Mouse (Mus musculus) embryonic facial prominence, embryonic 11.5 days (tissue): ENCODE results near the gene Ehmt2. TPM values are rescaled to one million over a fixed set of nuclear protein-coding genes. Genes with fewer than 3 reads are reported as not detected.

Experiments
- ATAC-seq: fragments of 200-750 bp; cut with Nextera tagmentation; replicated peaks from 2 replicates; pipeline ENCODE4 v1.8.0; 2017; ENCODE audit warnings: low read depth; ENCODE audit not compliant: insufficient number of reproducible peaks, low FRiP score, low TSS enrichment
- DNase-seq: peaks from one replicate; pipeline ENCODE4 v3.0.0-alpha.2; 2015; ENCODE audit warnings: low spot score
- H3K27ac ChIP-seq: fragments of 300-500 bp; sonication (generic); replicated peaks from 2 replicates; pipeline ENCODE4 v1.5.1; 2014; ENCODE audit warnings: mild to moderate bottlenecking, low read depth, low read length, control low read depth
- H3K27me3 ChIP-seq: fragments of 300-500 bp; sonication (generic); 2 replicates; pipeline ENCODE4 v1.6.1; 2014; ENCODE audit warnings: mild to moderate bottlenecking, low read length, moderate library complexity, mixed read lengths; ENCODE audit not compliant: control insufficient read depth, insufficient read depth
- H3K36me3 ChIP-seq: fragments of 300-500 bp; sonication (generic); replicated peaks from 2 replicates; pipeline ENCODE4 v1.6.1; 2014; ENCODE audit warnings: low read depth, mild to moderate bottlenecking, low read length, moderate library complexity, mixed read lengths; ENCODE audit not compliant: control insufficient read depth, insufficient read depth
- H3K4me1 ChIP-seq: fragments of 300-500 bp; sonication (generic); 2 replicates; pipeline ENCODE4 v1.6.1; 2014; ENCODE audit warnings: low read length, mixed read lengths; ENCODE audit not compliant: control insufficient read depth, insufficient read depth
- H3K4me2 ChIP-seq: fragments of 300-500 bp; sonication (generic); 2 replicates; pipeline ENCODE4 v1.6.1; 2014; ENCODE audit warnings: low read depth, mild to moderate bottlenecking, control low read depth, low read length, moderate library complexity
- H3K4me3 ChIP-seq: fragments of 300-500 bp; sonication (generic); 2 replicates; pipeline ENCODE4 v1.5.1; 2014; ENCODE audit warnings: low read depth, low read length, control low read depth
- H3K9ac ChIP-seq: fragments of 300-500 bp; sonication (generic); replicated peaks from 2 replicates; pipeline ENCODE4 v1.6.1; 2014; ENCODE audit warnings: mild to moderate bottlenecking, control low read depth, low read length
- H3K9me3 ChIP-seq: fragments of 300-500 bp; sonication (generic); replicated peaks from 2 replicates; pipeline ENCODE4 v1.6.1; 2016; ENCODE audit warnings: mild to moderate bottlenecking, low read length, inconsistent platforms, mixed read lengths; ENCODE audit not compliant: control insufficient read depth
- WGBS: fragments of 180-500 bp; shearing (Covaris S2); extraction: QIAGEN DNeasy Blood & Tissue Kit; methylation state at CpG from one replicate; pipeline ENCODE4 v1.1.7; 2014; 5-methylcytosine and 5-hydroxymethylcytosine counted together
- microRNA-seq: library from miRNA; unstranded; fragments of <30 nt; microRNA quantifications from one replicate; pipeline ENCODE4, GENCODE M21; 2016; ENCODE audit warnings: borderline number of aligned reads
- polyA plus RNA-seq: library from polyadenylated mRNA; unstranded; fragments of >200 nt; fragmentation: Nextera tagmentation; extraction: Ambion mirVana; gene quantifications from 2 replicates; pipeline ENCODE4 v1.2.1, GENCODE M21; 2014

The Ehmt2 gene
- polyA plus RNA-seq, 1 experiment from 2014 or later = 59.3 TPM

- Histone ChIP-seq H3K9me3 (no peaks in the 10 kb centered on the region), H3K27me3 (no peaks in the 10 kb centered on the region), H3K4me3 (peak overlapping the region; percentile 37), H3K4me2 (peak overlapping the region; percentile 53), H3K36me3 (no peaks in the 10 kb centered on the region), H3K27ac (no peak overlapping the region), H3K9ac (peak overlapping the region; percentile 19), H3K4me1 (no peaks in the 10 kb centered on the region)
- ATAC-seq (no peak), DNase-seq (peak; percentile 49)
- 9% methylated on average over 12 of the region's 12 CpGs for WGBS
Measured at GRCm38 (mm10) chr17:34959881-34960515, 61.7 kb downstream of the Ehmt2 start.

GRCm38 (mm10) chr17:34960702-34961493 lies 62.6 kb downstream of the Ehmt2 start:
- no peaks in the 10 kb centered on the region for H3K4me1 ChIP-seq
- H3K9ac ChIP-seq = no peak overlapping the region
- H3K4me2 ChIP-seq = no peak overlapping the region
- DNase-seq (no peak), ATAC-seq (no peak)
- H3K36me3 ChIP-seq = no peaks in the 10 kb centered on the region
- no peaks in the 10 kb centered on the region for H3K27me3 ChIP-seq
- no peak overlapping the region for H3K4me3 ChIP-seq
- H3K9me3 ChIP-seq = no peaks in the 10 kb centered on the region
- H3K27ac ChIP-seq = no peak overlapping the region

DNA sequence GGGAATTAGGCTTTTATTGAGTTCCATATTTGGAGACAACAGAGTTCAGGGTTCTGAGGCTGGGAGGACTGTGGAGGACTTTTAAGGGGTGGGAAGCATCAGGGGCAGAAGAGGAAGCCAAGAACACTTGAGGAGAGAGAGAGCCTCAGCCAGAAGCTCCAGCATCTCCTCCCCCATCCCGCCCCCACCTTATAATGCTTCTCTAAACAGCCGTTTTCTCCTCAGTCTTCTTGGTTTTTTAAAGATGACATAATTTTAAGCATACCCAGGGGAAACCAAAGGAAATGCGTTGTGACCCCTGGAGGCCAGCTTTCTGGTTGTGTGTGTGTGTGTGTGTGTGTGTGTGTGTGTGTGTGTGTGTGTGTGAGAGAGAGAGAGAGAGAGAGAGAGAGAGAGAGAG lies 63.9 kb downstream of the Ehmt2 start:
- H3K36me3 ChIP-seq = no peaks in the 10 kb centered on the region
- H3K4me2 ChIP-seq = no peak overlapping the region
- DNase-seq = no peak
- H3K9ac ChIP-seq = no peak overlapping the region
- H3K9me3 ChIP-seq = no peaks in the 10 kb centered on the region
- H3K27ac ChIP-seq = no peak overlapping the region
- H3K27me3 ChIP-seq = no peaks in the 10 kb centered on the region
- H3K4me1 ChIP-seq = no peaks in the 10 kb centered on the region
- no peak overlapping the region for H3K4me3 ChIP-seq
- WGBS = 33% methylated on average over 3 of the region's 3 CpGs
- no peak for ATAC-seq

GRCm38 (mm10) chr17:34962841-34963240 lies 64.6 kb downstream of the Ehmt2 start:
- Histone ChIP-seq H3K4me1 (no peaks in the 10 kb centered on the region), H3K27ac (no peak overlapping the region), H3K4me2 (no peak overlapping the region), H3K9ac (no peak overlapping the region), H3K36me3 (no peaks in the 10 kb centered on the region), H3K9me3 (no peaks in the 10 kb centered on the region), H3K27me3 (peaks cover under 1% of the 10 kb centered on the region; the same call in 1 of the 2 replicates), H3K4me3 (no peak overlapping the region)
- 48% methylated on average over 1 of the region's 1 CpGs for WGBS
- ATAC-seq (no peak), DNase-seq (no peak)

Small RNA genes within 50 kb of the gene (microRNA-seq; reads per million reads assigned to microRNA genes)
- not detected for gene Mir6972

Other genes with a start within 250 kb of the Ehmt2 start
- not detected in 2 replicates for gene Tnxb, start 227.9 kb upstream of the Ehmt2 start, polyA plus RNA-seq
- gene C4b, start 154.6 kb upstream of the Ehmt2 start, polyA plus RNA-seq = not detected in 2 replicates
- not detected in 2 replicates for gene Cyp21a1, start 93.9 kb upstream of the Ehmt2 start, polyA plus RNA-seq
- 14.4 and 18.4 TPM in 2 replicates for gene Stk19, start 61.5 kb upstream of the Ehmt2 start, polyA plus RNA-seq
- gene Dxo, start 61.5 kb upstream of the Ehmt2 start, polyA plus RNA-seq = 65.3 and 68.1 TPM in 2 replicates
- 27.1 and 31.9 TPM in 2 replicates for gene Skiv2l, start 48.3 kb upstream of the Ehmt2 start, polyA plus RNA-seq
- 128 and 130 TPM in 2 replicates for gene Nelfe, start 48.1 kb upstream of the Ehmt2 start, polyA plus RNA-seq
- 1.2 and 2.0 TPM in 2 replicates for gene Cfb, start 36.0 kb upstream of the Ehmt2 start, polyA plus RNA-seq
- gene Zbtb12, start 19.0 kb upstream of the Ehmt2 start, polyA plus RNA-seq = 1.6 and 2.0 TPM in 2 replicates
- gene Gm20547, start 16.4 kb upstream of the Ehmt2 start, polyA plus RNA-seq = not detected in 2 replicates
- 0.81 and 1.6 TPM in 2 replicates for gene C2, start 204 bp upstream of the Ehmt2 start, polyA plus RNA-seq
- gene Slc44a4, start 16.0 kb downstream of the Ehmt2 start, polyA plus RNA-seq = 0.08 and 0.11 TPM in 2 replicates
- 10.9 and 13.1 TPM in 2 replicates for gene Neu1, start 32.8 kb downstream of the Ehmt2 start, polyA plus RNA-seq
- 0.21 and 0.49 TPM in 2 replicates for gene Hspa1b, start 60.8 kb downstream of the Ehmt2 start, polyA plus RNA-seq
- gene Gm20481, start 71.4 kb downstream of the Ehmt2 start, polyA plus RNA-seq = not detected in 2 replicates
- gene Hspa1a, start 73.7 kb downstream of the Ehmt2 start, polyA plus RNA-seq = 1.7 and 1.8 TPM in 2 replicates
- gene Hspa1l, start 74.2 kb downstream of the Ehmt2 start, polyA plus RNA-seq = 1.5 and 2.0 TPM in 2 replicates
- 219 and 241 TPM in 2 replicates for gene Lsm2, start 83.4 kb downstream of the Ehmt2 start, polyA plus RNA-seq
- gene Vars, start 102.5 kb downstream of the Ehmt2 start, polyA plus RNA-seq = 73.9 and 85.2 TPM in 2 replicates
- 0.10 and 0.17 TPM in 2 replicates for gene Vwa7, start 118.1 kb downstream of the Ehmt2 start, polyA plus RNA-seq
- gene Sapcd1, start 129.5 kb downstream of the Ehmt2 start, polyA plus RNA-seq = 3.5 and 7.5 TPM in 2 replicates
- gene Msh5, start 148.3 kb downstream of the Ehmt2 start, polyA plus RNA-seq = 3.0 and 3.2 TPM in 2 replicates
- 73.9 and 84.2 TPM in 2 replicates for gene Clic1, start 151.5 kb downstream of the Ehmt2 start, polyA plus RNA-seq
- 543 and 586 TPM in 2 replicates for gene Ddah2, start 160.6 kb downstream of the Ehmt2 start, polyA plus RNA-seq
- 0.33 TPM in 1 of 2 replicates, not detected in the other for gene Ly6g6c, start 166.9 kb downstream of the Ehmt2 start, polyA plus RNA-seq
- 0.74 and 1.2 TPM in 2 replicates for gene Mpig6b, start 167.7 kb downstream of the Ehmt2 start, polyA plus RNA-seq
- 0.66 and 1.1 TPM in 2 replicates for gene Ly6g6e, start 178.4 kb downstream of the Ehmt2 start, polyA plus RNA-seq
- 0.92 TPM in 1 of 2 replicates, not detected in the other for gene Ly6g6d, start 179.6 kb downstream of the Ehmt2 start, polyA plus RNA-seq
- 0.36 and 0.43 TPM in 2 replicates for gene Ly6g6f, start 187.1 kb downstream of the Ehmt2 start, polyA plus RNA-seq
- 38.5 and 39.8 TPM in 2 replicates for gene Abhd16a, start 190.8 kb downstream of the Ehmt2 start, polyA plus RNA-seq
- gene Ly6g5c, start 209.8 kb downstream of the Ehmt2 start, polyA plus RNA-seq = not detected in 2 replicates
- gene Ly6g5b, start 217.0 kb downstream of the Ehmt2 start, polyA plus RNA-seq = 0.53 and 1.1 TPM in 2 replicates
- gene Gpank1, start 223.0 kb downstream of the Ehmt2 start, polyA plus RNA-seq = 24.6 and 26.4 TPM in 2 replicates
- 273 and 294 TPM in 2 replicates for gene Csnk2b, start 223.6 kb downstream of the Ehmt2 start, polyA plus RNA-seq
- 6.9 and 7.4 TPM in 2 replicates for gene D17H6S53E, start 227.9 kb downstream of the Ehmt2 start, polyA plus RNA-seq
- gene Apom, start 233.6 kb downstream of the Ehmt2 start, polyA plus RNA-seq = 0.49 and 0.64 TPM in 2 replicates
- gene Bag6, start 236.7 kb downstream of the Ehmt2 start, polyA plus RNA-seq = 87.8 and 101 TPM in 2 replicates